Mouse (Mus musculus) cerebellum, adult 2 months (tissue): ENCODE measurements around the gene Ube2q2. TPM values are rescaled to one million over a fixed set of nuclear protein-coding genes. Genes with fewer than 3 reads are reported as not detected.
"Not testable (repeated sequence)": the region's sequence is repeated elsewhere in the genome, so short reads cannot be mapped to it uniquely, and the experiment has no call there.

Experiments used
- DNase-seq, 2 experiments: peaks; one replicate each; pipeline ENCODE4 v3.0.0; 2021
- H3K27ac ChIP-seq: fragments of 200-500 bp; 2 replicates; pipeline ENCODE4 v1.5.1; 2012; ENCODE audit warnings: low read length, control low read depth, inconsistent platforms; ENCODE audit not compliant: insufficient read depth
- H3K27me3 ChIP-seq: fragments of 200-500 bp; 2 replicates; pipeline ENCODE4 v1.6.1; 2012; ENCODE audit warnings: inconsistent platforms, mild to moderate bottlenecking, low read length, moderate library complexity; ENCODE audit not compliant: control insufficient read depth, insufficient read depth
- H3K4me1 ChIP-seq: fragments of 200-500 bp; 2 replicates; pipeline ENCODE4 v1.6.1; 2011; ENCODE audit warnings: low read length; ENCODE audit not compliant: control insufficient read depth, insufficient read depth
- H3K4me3 ChIP-seq: fragments of 200-500 bp; replicated peaks from 2 replicates; pipeline ENCODE3; 2011; ENCODE audit warnings: mild to moderate bottlenecking, low read depth, low read length, control low read depth; ENCODE audit not compliant: insufficient read depth
- CTCF ChIP-seq: fragments of 200-500 bp; IDR thresholded peaks from 2 replicates; pipeline ENCODE4 v1.5.1; 2011; ENCODE audit warnings: low read depth, mild to moderate bottlenecking, control low read depth, low read length, moderate library complexity, borderline replicate concordance; ENCODE audit not compliant: insufficient read depth
- POLR2A ChIP-seq: fragments of 200-500 bp; IDR thresholded peaks from 2 replicates; pipeline ENCODE4 v1.6.1; 2011; ENCODE audit warnings: low read length, control low read depth, borderline replicate concordance; ENCODE audit not compliant: insufficient read depth
- WGBS: fragments of 180-500 bp; shearing (Covaris S2); methylation state at CpG from one replicate; pipeline ENCODE4 v1.1.7; 2018; 5-methylcytosine and 5-hydroxymethylcytosine counted together
- polyA plus RNA-seq: library from polyadenylated mRNA; depleted of rRNA; stranded (reverse); fragments of >200 nt; gene quantifications from 2 replicates; pipeline ENCODE4 v1.2.3, GENCODE M21; 2012

The Ube2q2 gene
- polyA plus RNA-seq, 1 experiment: 54.9 TPM

GRCm38 (mm10) chr9:55232586-55232985 is 83.9 kb downstream of the Ube2q2 start:
- no peaks in the 10 kb centered on the region for H3K27me3 ChIP-seq
- no peak for DNase-seq
- TF ChIP-seq CTCF: no peak
- TF ChIP-seq POLR2A: no peak
- no peak overlapping the region for H3K4me3 ChIP-seq
- H3K4me1 ChIP-seq: no peaks in the 10 kb centered on the region
- 94% methylated on average over 7 of the region's 7 CpGs for WGBS
- H3K27ac ChIP-seq: no peak overlapping the region

- 74% methylated on average over 11 of the region's 11 CpGs for WGBS
- not testable (repeated sequence) for DNase-seq, H3K27ac ChIP-seq, H3K4me1 ChIP-seq, H3K27me3 ChIP-seq, H3K4me3 ChIP-seq
Observed at GRCm38 (mm10) chr9:55233076-55233475, 84.4 kb downstream of the Ube2q2 start.

GRCm38 (mm10) chr9:55236235-55237165 is 87.8 kb downstream of the Ube2q2 start:
- DNase-seq: no peak
- H3K4me1 ChIP-seq: no peaks in the 10 kb centered on the region
- H3K4me3 ChIP-seq: no peak overlapping the region
- no peak overlapping the region for H3K27ac ChIP-seq
- H3K27me3 ChIP-seq: no peaks in the 10 kb centered on the region
- WGBS: 87% methylated on average over 13 of the region's 13 CpGs
- no peak for TF ChIP-seq CTCF
- TF ChIP-seq POLR2A: no peak

- Histone ChIP-seq H3K4me1 (no peaks in the 10 kb centered on the region), H3K27ac (no peak overlapping the region), H3K27me3 (no peaks in the 10 kb centered on the region), H3K4me3 (no peak overlapping the region)
- no peak for DNase-seq
- TF ChIP-seq POLR2A (no peak), CTCF (no peak)
- WGBS: 90% methylated on average over 5 of the region's 5 CpGs
Observed at GRCm38 (mm10) chr9:55240852-55241251, 92.2 kb downstream of the Ube2q2 start.

GRCm38 (mm10) chr9:55241863-55242685 is 93.4 kb downstream of the Ube2q2 start:
- 46% methylated on average over 24 of the region's 24 CpGs for WGBS
- Histone ChIP-seq H3K4me1 (no peaks in the 10 kb centered on the region), H3K27ac (no peak overlapping the region), H3K4me3 (peak overlapping the region; percentile 25), H3K27me3 (no peaks in the 10 kb centered on the region)
- peak in 1 of 2 experiments; percentile 26 for DNase-seq
- TF ChIP-seq CTCF: peak; percentile 24; the same call in 1 of the 2 replicates
- no peak for TF ChIP-seq POLR2A

GRCm38 (mm10) chr9:55243280-55243679 is 94.6 kb downstream of the Ube2q2 start:
- Histone ChIP-seq H3K27me3 (no peaks in the 10 kb centered on the region), H3K4me3 (no peak overlapping the region), H3K27ac (no peak overlapping the region), H3K4me1 (no peaks in the 10 kb centered on the region)
- DNase-seq: no peak
- 94% methylated on average over 3 of the region's 3 CpGs for WGBS
- TF ChIP-seq POLR2A (no peak), CTCF (no peak)

GRCm38 (mm10) chr9:55244079-55244478 is 95.4 kb downstream of the Ube2q2 start:
- no peak for DNase-seq
- H3K4me1 ChIP-seq: no peaks in the 10 kb centered on the region
- H3K27ac ChIP-seq: no peak overlapping the region
- TF ChIP-seq POLR2A (no peak), CTCF (no peak)
- no peak overlapping the region for H3K4me3 ChIP-seq
- 77% methylated on average over 3 of the region's 3 CpGs for WGBS
- no peaks in the 10 kb centered on the region for H3K27me3 ChIP-seq

- H3K27ac ChIP-seq, H3K4me1 ChIP-seq, H3K27me3 ChIP-seq, DNase-seq, H3K4me3 ChIP-seq: not testable (repeated sequence)
- 97% methylated on average over 1 of the region's 1 CpGs for WGBS
Observed at GRCm38 (mm10) chr9:55245057-55245750, 96.5 kb downstream of the Ube2q2 start.
